Mouse (Mus musculus) layer of hippocampus, adult 2 months (tissue): ENCODE data around the gene Fkbp2. TPM values are rescaled to one million over a fixed set of nuclear protein-coding genes. Genes with fewer than 3 reads are reported as not detected.

Source experiments
- DNase-seq, 2 experiments: peaks; one replicate each; pipeline ENCODE4 v3.0.0; 2022; ENCODE audit warnings: low spot score in 2 of 2
- H3K27ac ChIP-seq: fragments of 200-600 bp; 2 replicates; pipeline ENCODE4 v1.8.1; 2022
- H3K4me3 ChIP-seq: fragments of 200-600 bp; 2 replicates; pipeline ENCODE4 v1.8.1; 2022; ENCODE audit warnings: mild to moderate bottlenecking
- CTCF ChIP-seq: fragments of 200-600 bp; conservative IDR thresholded peaks from 2 replicates; pipeline ENCODE4 v1.8.1; 2022; ENCODE audit warnings: antibody characterized with exemption, mild to moderate bottlenecking, moderate library complexity
- total RNA-seq, 2 experiments: library from RNA; stranded (reverse); gene quantifications; 2 replicates each; pipeline ENCODE4 v1.2.3; 2021

Fkbp2 gene
- total RNA-seq, 2 experiments from 2014 or later = 81.1 to 83.7 TPM

DNA sequence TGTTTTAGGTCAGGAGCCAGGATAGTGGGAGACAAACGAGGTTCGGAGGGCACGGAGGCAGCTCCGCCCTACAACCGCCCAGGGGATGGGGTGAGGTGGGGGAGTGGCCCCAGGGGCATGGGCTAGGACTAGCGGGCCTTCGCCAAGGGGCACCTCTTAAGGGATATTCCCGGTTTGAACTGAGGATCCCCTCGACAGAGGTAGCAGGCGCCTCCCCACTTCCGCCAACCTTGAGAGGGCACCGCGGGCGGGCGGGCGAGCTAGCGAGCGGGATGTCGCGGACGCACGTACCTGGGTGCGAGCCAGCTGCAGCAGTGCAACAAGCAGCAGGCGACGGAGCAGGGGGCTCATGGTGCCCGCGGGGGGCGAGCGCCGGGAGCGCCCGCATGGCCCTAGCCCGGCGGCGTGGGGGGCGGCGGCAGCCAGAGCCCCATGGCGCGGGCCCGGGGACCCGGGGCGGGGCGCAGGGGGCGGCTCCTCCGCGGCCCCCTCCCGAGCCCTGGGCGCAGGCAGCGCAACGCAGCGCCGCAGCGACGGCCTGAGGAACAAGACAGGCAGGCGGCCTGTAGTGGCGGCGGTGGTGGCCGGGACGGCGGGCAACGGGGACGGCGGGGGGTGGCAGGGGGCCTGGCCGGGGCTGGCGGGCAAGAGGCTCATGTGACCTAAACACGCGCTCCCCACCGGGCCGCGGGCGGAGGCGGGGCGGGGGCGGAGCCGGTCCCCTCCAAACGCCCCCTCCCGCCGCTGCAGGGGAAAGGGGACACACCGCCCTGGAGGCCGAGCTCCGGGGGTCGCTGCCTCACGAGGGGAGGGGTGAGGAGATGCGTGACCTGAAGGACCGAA is 7.0 kb upstream of the Fkbp2 start, which contains the start of gene Vegfb:
Vegfb (minus strand) TSS at position 591 of the 843 bp plus-strand sequence.
- peak in 1 of 2 experiments; percentile 64 for DNase-seq
- H3K27ac ChIP-seq = peak within 1 kb of the TSS; percentile 96
- peak within 1 kb of the TSS; percentile 81 for H3K4me3 ChIP-seq
- TF ChIP-seq CTCF = no peak

DNA sequence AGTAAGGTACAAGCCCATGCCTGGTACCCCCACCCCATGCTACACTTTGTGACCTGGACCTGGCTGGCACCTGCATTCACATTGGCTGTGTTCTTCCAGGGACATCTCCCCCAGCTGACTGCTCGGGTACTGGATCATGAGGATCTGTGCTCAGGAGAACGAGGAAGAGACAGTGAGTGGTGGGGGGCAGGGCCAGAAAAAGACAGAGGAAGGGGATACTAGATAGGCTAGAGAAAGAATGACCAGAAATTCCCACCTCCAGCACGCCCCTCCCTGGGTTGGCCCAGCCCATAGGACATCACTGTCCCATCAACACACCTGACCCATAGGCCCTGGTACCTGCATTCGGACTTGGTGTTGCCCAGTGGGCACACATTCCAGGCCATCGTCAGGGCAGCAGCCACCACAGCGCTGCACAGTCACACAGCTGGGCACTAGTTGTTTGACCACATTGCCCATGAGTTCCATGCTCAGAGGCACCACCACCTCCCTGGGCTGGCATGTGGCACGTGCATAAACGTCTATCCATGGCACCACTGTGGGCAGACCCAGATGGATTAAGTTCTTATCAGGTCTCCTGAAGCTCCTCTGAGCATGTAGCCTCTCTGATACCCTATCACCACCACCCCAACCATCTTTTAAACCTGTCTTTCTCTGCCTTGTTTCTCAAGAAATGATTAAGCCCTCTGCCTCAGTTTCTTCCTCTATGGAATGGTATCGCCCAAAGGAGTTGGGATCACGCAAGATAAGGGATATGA is 5.8 kb upstream of the Fkbp2 start:
- H3K27ac ChIP-seq = peak overlapping the region; percentile 96
- TF ChIP-seq CTCF = no peak
- H3K4me3 ChIP-seq = peak overlapping the region; percentile 81
- no peak for DNase-seq

DNA sequence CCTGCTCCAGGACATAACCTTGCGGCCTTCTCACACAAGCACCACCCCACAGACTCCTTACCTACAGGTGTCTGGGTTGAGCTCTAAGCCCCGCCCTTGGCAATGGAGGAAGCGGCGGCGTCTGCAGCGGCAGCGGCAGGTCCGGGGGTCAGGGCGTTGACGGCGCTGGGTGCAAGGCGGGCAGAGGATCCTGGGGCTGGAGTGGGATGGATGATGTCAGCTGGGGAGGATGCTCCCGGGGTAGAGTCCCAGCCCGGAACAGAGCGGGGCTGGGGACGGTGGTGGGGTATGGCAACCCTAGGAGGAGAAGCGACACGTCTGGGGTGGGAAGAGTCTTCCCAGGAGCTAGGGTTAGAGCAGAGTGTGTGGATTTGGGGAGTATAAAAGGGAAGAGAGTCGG is 5.0 kb upstream of the Fkbp2 start:
- no peak for TF ChIP-seq CTCF
- DNase-seq = no peak
- no peak overlapping the region for H3K4me3 ChIP-seq
- no peak overlapping the region for H3K27ac ChIP-seq

DNA sequence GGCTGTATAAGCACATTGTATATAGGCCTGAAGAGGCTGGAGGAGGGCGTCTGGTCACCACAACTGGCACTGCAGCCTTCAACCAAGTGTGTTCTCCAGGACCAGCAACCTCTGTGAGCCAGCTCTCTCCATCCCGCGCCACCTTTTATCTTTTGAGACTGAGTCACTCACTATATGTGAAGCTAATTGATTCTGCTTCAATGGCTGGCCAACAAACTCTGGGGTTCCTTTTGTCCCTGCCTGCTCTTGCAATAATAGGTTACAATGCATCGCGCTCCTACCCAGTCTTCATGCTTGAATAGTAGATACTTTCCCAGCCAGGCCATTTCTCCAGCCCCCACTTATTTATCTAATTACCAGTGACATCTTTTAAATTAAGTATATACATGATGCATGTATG is 3.3 kb upstream of the Fkbp2 start:
- Histone ChIP-seq H3K4me3 (no peak overlapping the region), H3K27ac (no peak overlapping the region)
- no peak for TF ChIP-seq CTCF
- DNase-seq = no peak

DNA sequence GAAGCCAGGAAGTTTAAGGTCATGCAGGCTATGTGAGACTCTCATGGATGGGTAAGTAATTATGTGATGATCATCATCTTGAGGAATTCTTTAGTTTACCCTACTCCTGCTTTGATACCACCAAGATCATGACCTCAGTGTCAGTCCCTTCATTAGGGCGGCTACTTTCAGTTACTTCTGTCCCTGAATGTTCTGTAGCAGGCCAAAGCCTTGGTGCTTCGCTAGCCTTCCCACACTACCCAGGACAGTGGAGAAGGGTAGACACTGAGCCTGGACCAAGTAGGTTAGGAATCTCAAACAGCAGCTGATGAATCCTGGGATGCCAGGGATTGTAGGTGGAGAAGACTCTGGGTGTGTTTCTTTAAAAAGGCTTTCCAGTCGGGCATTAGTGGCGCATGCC is 1.2 kb upstream of the Fkbp2 start:
- DNase-seq = no peak
- H3K4me3 ChIP-seq = no peak overlapping the region
- peak overlapping the region; percentile 98 for H3K27ac ChIP-seq
- no peak for TF ChIP-seq CTCF

DNA sequence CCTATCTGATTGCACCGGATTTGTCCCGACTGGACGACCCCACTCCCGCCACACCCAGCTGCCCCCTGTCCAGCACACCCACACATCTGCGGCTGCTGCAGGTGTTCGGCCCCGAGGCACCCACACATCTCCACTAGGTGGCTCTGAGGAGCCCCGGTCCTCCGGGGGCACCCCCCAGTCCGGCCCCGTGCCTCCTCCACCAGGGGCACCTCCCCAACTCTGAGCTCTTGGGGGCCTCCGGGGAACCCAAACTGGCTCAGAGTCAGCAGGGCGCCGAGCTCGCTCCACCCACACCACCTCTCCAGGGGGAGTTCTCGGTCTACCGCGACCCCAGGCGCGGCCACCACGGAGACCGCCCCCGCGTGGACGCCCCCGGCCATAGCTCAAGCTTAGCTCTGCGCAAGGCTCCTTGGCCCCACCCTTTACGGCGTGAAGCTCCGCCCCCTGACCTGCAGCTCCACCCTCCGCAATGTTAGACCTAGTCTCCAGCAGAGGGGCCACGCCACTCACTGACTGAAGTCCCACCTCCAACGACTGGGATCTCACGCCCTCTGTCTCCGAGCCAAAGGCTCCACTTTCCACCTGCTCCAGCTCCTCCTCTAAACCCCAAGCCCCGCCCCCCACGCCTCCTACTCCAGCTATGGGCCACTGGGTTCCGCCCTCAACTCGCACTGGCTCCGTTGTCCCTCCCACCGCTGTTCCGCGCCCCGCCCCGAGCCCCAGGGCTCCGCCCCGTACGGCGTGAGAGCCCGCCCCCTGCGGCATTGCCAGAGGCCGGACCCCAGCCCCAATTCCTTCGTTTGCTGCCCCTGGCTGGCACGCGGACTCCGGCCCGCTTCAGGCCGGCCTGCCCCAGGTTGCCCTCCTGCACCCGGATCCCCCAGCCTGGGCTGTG is 568 bp downstream of the Fkbp2 start:
- peak; percentile 100 for DNase-seq
- Histone ChIP-seq H3K27ac (peak overlapping the region; percentile 98), H3K4me3 (peak overlapping the region; percentile 75)
- peak; percentile 84 for TF ChIP-seq CTCF

DNA sequence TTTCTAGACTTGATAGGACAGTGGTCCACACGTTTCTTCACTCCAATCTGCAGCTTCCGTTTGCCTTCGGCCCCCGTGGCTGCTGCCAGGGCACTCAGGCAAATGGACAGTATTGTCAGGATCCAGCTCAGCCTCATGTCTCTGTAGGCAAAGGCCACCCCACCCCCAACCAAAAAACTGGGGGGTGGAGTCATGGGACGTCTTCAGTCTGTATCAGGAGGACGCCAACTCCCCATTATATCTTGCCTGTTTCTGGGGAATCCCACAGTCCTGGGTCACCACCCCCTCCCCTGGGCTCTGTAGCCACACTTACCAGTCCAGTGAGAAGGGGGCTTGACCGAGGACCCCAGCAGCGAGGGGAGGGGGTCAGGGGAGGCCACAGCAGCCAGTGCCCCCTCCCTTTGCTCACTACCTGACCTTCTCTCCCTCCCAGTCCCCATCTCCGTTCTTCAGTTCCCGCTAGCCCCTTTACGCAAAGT is 1.3 kb downstream of the Fkbp2 start:
- peak overlapping the region; percentile 98 for H3K27ac ChIP-seq
- DNase-seq = no peak
- no peak for TF ChIP-seq CTCF
- peak overlapping the region; percentile 75 for H3K4me3 ChIP-seq

DNA sequence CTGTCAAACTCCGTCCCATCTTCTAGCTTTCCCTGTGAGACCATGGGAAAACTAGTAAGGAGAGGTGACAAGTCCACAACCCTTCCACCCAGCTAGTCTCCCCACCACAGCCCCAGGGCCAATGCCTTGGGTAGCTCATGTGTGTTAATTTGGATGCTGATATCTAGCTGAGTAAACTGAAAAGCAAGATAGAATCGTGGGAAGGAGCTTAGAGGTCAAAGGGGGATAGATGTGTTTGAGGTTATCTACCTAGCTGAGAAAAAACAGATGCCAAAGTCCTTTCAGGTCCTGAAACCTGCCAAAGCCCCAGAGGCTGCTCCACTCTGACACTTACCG is 1.7 kb downstream of the Fkbp2 start:
- H3K27ac ChIP-seq = peak overlapping the region; percentile 98
- TF ChIP-seq CTCF = no peak
- H3K4me3 ChIP-seq = peak overlapping the region; percentile 75
- no peak for DNase-seq

DNA sequence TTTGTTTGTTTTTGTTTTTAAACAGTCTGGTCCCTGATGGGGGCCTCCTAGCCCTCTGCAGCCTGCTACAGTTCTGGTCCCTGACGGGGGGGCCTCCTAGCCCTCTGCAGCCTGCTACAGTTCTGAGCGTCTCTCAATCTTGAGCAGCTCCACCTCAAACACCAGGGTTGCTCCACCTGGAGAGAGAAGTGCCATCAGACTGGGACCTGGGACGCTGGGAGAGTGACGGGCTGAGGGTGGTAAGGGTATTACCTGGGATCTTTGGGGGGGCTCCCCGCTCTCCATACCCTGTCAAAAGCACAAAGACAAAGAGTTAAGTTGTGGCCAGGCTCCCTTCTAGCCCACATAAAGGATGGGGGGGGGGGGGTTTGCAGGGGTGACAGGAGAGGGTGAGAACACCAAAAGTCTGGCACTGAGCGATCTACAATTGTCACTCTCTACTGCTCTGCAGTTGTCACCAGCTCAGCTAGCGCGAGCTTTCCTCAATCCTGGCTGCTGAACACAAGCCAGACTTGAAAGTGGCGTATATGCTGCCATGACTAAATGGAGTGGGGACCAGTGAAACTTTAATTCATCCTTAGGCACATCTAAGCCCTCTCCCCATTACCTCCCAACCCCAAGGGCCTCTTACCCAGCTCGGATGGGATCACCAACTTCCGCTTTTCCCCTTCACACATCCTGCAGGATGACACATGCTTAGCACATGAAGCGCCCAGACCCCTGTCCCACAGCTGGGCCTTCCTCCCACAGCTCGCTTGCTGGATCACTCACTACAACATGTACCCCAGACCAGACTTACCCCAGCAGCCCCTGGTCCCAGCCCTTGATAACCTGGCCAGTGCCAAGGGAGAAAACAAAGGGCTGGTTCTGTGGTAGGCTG is 2.3 kb downstream of the Fkbp2 start:
- TF ChIP-seq CTCF = no peak
- peak overlapping the region; percentile 75; the same call in 1 of the 2 replicates for H3K4me3 ChIP-seq
- no peak for DNase-seq
- H3K27ac ChIP-seq = peak overlapping the region; percentile 98

DNA sequence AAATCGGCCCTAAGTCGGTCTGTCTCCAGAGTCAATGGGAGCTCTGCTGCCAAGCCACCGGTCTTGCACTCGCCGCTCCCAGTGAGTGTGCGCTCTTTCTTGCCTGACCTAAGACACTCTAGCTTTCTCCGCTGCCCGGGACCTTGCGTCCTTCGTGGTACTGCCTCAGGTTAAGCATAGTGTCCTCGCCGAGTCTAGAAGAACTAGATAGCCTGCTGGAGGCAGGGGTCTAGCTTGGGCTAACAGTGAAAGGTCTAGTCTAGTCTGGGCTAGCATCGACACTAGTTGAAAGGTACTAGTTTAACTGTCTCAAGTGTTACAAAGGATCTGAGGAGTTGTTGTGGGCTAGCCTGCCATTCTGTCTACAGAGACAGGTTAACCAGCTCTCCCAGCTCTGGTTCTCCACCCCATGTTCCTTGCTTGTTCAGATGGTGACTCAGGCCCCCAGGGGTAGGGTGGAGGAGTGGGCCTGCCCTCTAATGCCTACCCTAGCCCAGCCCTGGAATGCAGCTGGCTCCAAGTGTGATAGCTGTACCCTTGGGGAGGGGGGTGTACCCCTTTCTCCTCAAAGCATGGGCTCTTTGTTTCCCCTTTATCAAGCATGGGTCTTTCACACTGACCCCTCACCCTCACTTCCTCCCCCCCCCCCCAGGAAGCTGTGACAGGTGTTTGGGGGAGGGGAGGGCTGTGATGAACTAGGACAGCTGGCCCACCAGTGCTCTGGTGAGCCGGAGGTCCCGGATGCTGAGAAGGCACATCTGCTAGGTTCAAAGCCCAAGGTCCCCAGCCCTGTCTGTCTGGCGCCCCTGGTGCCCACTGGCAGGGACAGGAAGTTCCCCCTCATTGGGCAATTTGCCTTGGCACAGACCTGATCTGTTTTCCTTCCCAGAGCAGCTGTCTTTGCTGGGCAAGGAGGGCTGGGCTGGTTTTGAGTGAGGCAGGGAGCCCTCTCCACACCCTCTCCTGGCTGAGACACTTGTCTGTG is 4.5 kb downstream of the Fkbp2 start, which contains the start of gene Plcb3:
Plcb3 (minus strand) TSS at position 934 of the 985 bp plus-strand sequence.
- DNase-seq = peak; percentile 65 to 70
- Histone ChIP-seq H3K27ac (peak within 1 kb of the TSS; percentile 88), H3K4me3 (peak within 1 kb of the TSS; percentile 59)
- peak; percentile 59 for TF ChIP-seq CTCF
